Comparison of ENCODE assay signal across 9 mouse cellular contexts in genomic region chr4:119968071-119968470, GRCm38 (mm10).
DNase-seq lines count a peak whose midpoint lies in the region; ATAC-seq and TF ChIP-seq lines count a peak whose summit lies in the region.
"Had no signal": no experiment of that assay in that cellular context is flagged by ENCODE, and none has a peak within 500 bp of the region (broad histone marks: within the 10 kb centered on the region; RNA-seq: fewer than 3 reads in every experiment).

No protein-coding gene starts in this region.

- H3K27ac ChIP-seq in midbrain, embryonic 14.5 days (replicated peaks; ENCODE audit: low read depth, low read length) = no peak overlapping the region
- H3K27ac ChIP-seq in midbrain, embryonic 13.5 days = no peak overlapping the region; the same call in 1 of the 2 replicates
- peak overlapping the region; percentile 38 for H3K27ac ChIP-seq in heart, embryonic 15.5 days
- H3K27ac ChIP-seq in limb, embryonic 14.5 days (replicated peaks; ENCODE audit: low read depth, low read length) = no peak overlapping the region
- H3K27ac ChIP-seq: midbrain, embryonic 12.5 days had no signal

- no peak overlapping the region for H3K4me3 ChIP-seq in midbrain, embryonic 14.5 days (replicated peaks; ENCODE audit: low read depth, low read length)
- no peak overlapping the region for H3K4me3 ChIP-seq in midbrain, embryonic 13.5 days (replicated peaks)
- H3K4me3 ChIP-seq in heart, embryonic 15.5 days = no peak overlapping the region
- no peak overlapping the region for H3K4me3 ChIP-seq in limb, embryonic 14.5 days (replicated peaks; ENCODE audit: low read length)
- H3K4me3 ChIP-seq: midbrain, embryonic 12.5 days had no signal

- ATAC-seq in midbrain, embryonic 14.5 days (ENCODE audit: low FRiP score, low TSS enrichment) = no peak
- no peak for ATAC-seq in midbrain, embryonic 13.5 days
- no peak for ATAC-seq in heart, embryonic 15.5 days (replicated peaks; ENCODE audit: insufficient number of reproducible peaks, insufficient read depth, low FRiP score, low read depth)
- ATAC-seq in limb, embryonic 14.5 days (ENCODE audit: low FRiP score, low read depth) = peak; percentile 70

- peak; percentile 53 for DNase-seq in adrenal gland, postnatal 14 days
- DNase-seq in adrenal gland, adult 18-20 months (ENCODE audit: low spot score in 2 of 2) = no peak
- DNase-seq in midbrain, embryonic 14.5 days = peak; percentile 73
- peak; percentile 83 for DNase-seq in limb, embryonic 14.5 days (ENCODE audit: low spot score)
- no peak for DNase-seq in B cell, adult 2 months
- no peak for DNase-seq in natural killer cell, adult 2 months (ENCODE audit: low spot score in 2 of 2)

- 43% methylated on average over 4 of the region's 4 CpGs for WGBS in midbrain, embryonic 14.5 days
- 39% methylated on average over 4 of the region's 4 CpGs for WGBS in midbrain, embryonic 13.5 days
- WGBS in heart, embryonic 15.5 days = 12% methylated on average over 4 of the region's 4 CpGs
- WGBS in limb, embryonic 14.5 days = 16% methylated on average over 4 of the region's 4 CpGs

- H3K9ac ChIP-seq in midbrain, embryonic 14.5 days (replicated peaks; ENCODE audit: low read length) = no peak overlapping the region
- H3K9ac ChIP-seq in midbrain, embryonic 13.5 days (replicated peaks) = no peak overlapping the region
- H3K9ac ChIP-seq in heart, embryonic 15.5 days = no peak overlapping the region
- H3K9ac ChIP-seq in limb, embryonic 14.5 days (ENCODE audit: low read depth, low read length, severe bottlenecking) = no peak overlapping the region
- H3K9ac ChIP-seq: midbrain, embryonic 12.5 days had no signal

- H3K4me1 ChIP-seq in midbrain, embryonic 14.5 days (ENCODE audit: control insufficient read depth, insufficient read depth, low read length) = peaks cover 12% of the 10 kb centered on the region
- H3K4me1 ChIP-seq in midbrain, embryonic 13.5 days (replicated peaks) = peaks cover 30% of the 10 kb centered on the region
- H3K4me1 ChIP-seq in heart, embryonic 15.5 days (replicated peaks) = peaks cover 52% of the 10 kb centered on the region
- peaks cover 4% of the 10 kb centered on the region for H3K4me1 ChIP-seq in limb, embryonic 14.5 days (ENCODE audit: control insufficient read depth, insufficient read depth, low read length)

- no peaks in the 10 kb centered on the region for H3K9me3 ChIP-seq in midbrain, embryonic 14.5 days (ENCODE audit: control insufficient read depth, low read length)
- no peaks in the 10 kb centered on the region for H3K9me3 ChIP-seq in midbrain, embryonic 13.5 days
- no peaks in the 10 kb centered on the region for H3K9me3 ChIP-seq in heart, embryonic 15.5 days (replicated peaks)
- no peaks in the 10 kb centered on the region for H3K9me3 ChIP-seq in limb, embryonic 14.5 days (ENCODE audit: control insufficient read depth, low read length)
- H3K9me3 ChIP-seq: midbrain, embryonic 12.5 days had no signal

- no peak overlapping the region for H3K4me2 ChIP-seq in midbrain, embryonic 14.5 days (ENCODE audit: low read length)
- H3K4me2 ChIP-seq in midbrain, embryonic 13.5 days (replicated peaks) = no peak overlapping the region
- H3K4me2 ChIP-seq in heart, embryonic 15.5 days = no peak overlapping the region; the same call in 1 of the 2 replicates
- no peak overlapping the region for H3K4me2 ChIP-seq in limb, embryonic 14.5 days (replicated peaks; ENCODE audit: low read depth, low read length, severe bottlenecking)
- H3K4me2 ChIP-seq: midbrain, embryonic 12.5 days had no signal

- H3K36me3 ChIP-seq in midbrain, embryonic 14.5 days (ENCODE audit: control insufficient read depth, insufficient read depth, low read length) = no peaks in the 10 kb centered on the region
- H3K36me3 ChIP-seq in midbrain, embryonic 13.5 days = no peaks in the 10 kb centered on the region
- no peaks in the 10 kb centered on the region for H3K36me3 ChIP-seq in heart, embryonic 15.5 days
- H3K36me3 ChIP-seq in limb, embryonic 14.5 days (ENCODE audit: control insufficient read depth, insufficient read depth, low read length) = no peaks in the 10 kb centered on the region
- H3K36me3 ChIP-seq: midbrain, embryonic 12.5 days had no signal

- no peaks in the 10 kb centered on the region for H3K27me3 ChIP-seq in midbrain, embryonic 14.5 days (ENCODE audit: control insufficient read depth, insufficient read depth, low read length)
- H3K27me3 ChIP-seq in midbrain, embryonic 13.5 days = no peaks in the 10 kb centered on the region
- H3K27me3 ChIP-seq in heart, embryonic 15.5 days = peaks cover 17% of the 10 kb centered on the region
- H3K27me3 ChIP-seq in limb, embryonic 14.5 days (ENCODE audit: control insufficient read depth, insufficient read depth, low read length) = no peaks in the 10 kb centered on the region
- H3K27me3 ChIP-seq: midbrain, embryonic 12.5 days had no signal

- TF ChIP-seq POLR2A in limb, embryonic 14.5 days (IDR thresholded peaks at IDR 0.05; ENCODE audit: borderline replicate concordance, extremely low read depth, insufficient read depth, insufficient read length) = no peak

Comparison
In these comparisons a context has a peak if more than half of its experiments do, and no peak if none do; other contexts are left out.
1. DNase-seq: peak in adrenal gland, postnatal 14 days (single experiment), midbrain, embryonic 14.5 days (single experiment) and limb, embryonic 14.5 days (single experiment); none in adrenal gland, adult 18-20 months (0 of 2), B cell, adult 2 months (0 of 2) and natural killer cell, adult 2 months (0 of 2).